In genomic region chr17:17234329-17235185, GRCm38 (mm10) we compare ENCODE assay signal across 8 mouse cellular contexts.
DNase-seq lines count a peak whose midpoint lies in the region; ATAC-seq and TF ChIP-seq lines count a peak whose summit lies in the region.
"Not testable (repeated sequence)": the region's sequence is repeated elsewhere in the genome, so short reads cannot be mapped to it uniquely, and the experiment has no call there.

No protein-coding gene starts in this region.

- peak overlapping the region; percentile 53 for H3K4me2 ChIP-seq in hindbrain, postnatal 0 days (ENCODE audit: low read depth, low read length)

- H3K4me3 ChIP-seq in gastrocnemius, adult 2 months = peak overlapping the region; percentile 86
- H3K4me3 ChIP-seq in hindbrain, postnatal 0 days (ENCODE audit: low read length) = peak overlapping the region; percentile 48
- H3K4me3 ChIP-seq in left cerebral cortex, adult 2 months = peak overlapping the region; percentile 58

- intact Hi-C loops in gastrocnemius, adult 2 months (cut with DNase I) = loop anchor here (5.0 to 10.0 kb wide), 2 partner anchors 60 to 138 kb away; partner anchors contain the start of gene Riok2
- intact Hi-C loops in left cerebral cortex, adult 2 months (cut with DNase I) = loop anchor here (5.0 kb wide), 2 partner anchors 63 to 138 kb away; partner anchors contain the start of gene Riok2

- not testable (repeated sequence) for H3K4me1 ChIP-seq in hindbrain, postnatal 0 days (ENCODE audit: insufficient read depth, low read length)

- not testable (repeated sequence) for H3K9me3 ChIP-seq in hindbrain, postnatal 0 days (ENCODE audit: low read length)

- DNase-seq in ZHBTc4 (ENCODE audit: low read depth, low spot score) = peak; percentile 99
- peak; percentile 91 for DNase-seq in gastrocnemius, adult 2 months
- peak; percentile 98 for DNase-seq in hindbrain, postnatal 0 days (ENCODE audit: low spot score)
- peak; percentile 84 to 90 for DNase-seq in left cerebral cortex, adult 2 months (ENCODE audit: extremely low spot score in 1 of 2, low spot score in 2 of 2)
- DNase-seq in right cerebral cortex, adult 2 months (ENCODE audit: low spot score in 2 of 2) = peak; percentile 92 to 94
- DNase-seq in urinary bladder, postnatal 14 days (ENCODE audit: low spot score) = peak; percentile 89

- peak overlapping the region; percentile 46; the same call in 1 of the 2 replicates for H3K9ac ChIP-seq in hindbrain, postnatal 0 days (replicated peaks; ENCODE audit: low read length)

- WGBS in hindbrain, postnatal 0 days = under 1% methylated on average over 19 of the region's 22 CpGs

- ATAC-seq in common myeloid progenitor, adult 5-6 weeks (replicated peaks; ENCODE audit: low read depth, poor library complexity, severe bottlenecking) = peak; percentile 100
- ATAC-seq in hindbrain, postnatal 0 days = peak; percentile 100
- ATAC-seq in megakaryocyte, adult 5-6 weeks (ENCODE audit: poor library complexity, severe bottlenecking) = peak; percentile 100

- not testable (repeated sequence) for H3K27me3 ChIP-seq in hindbrain, postnatal 0 days (ENCODE audit: insufficient read depth, low read length)

- H3K36me3 ChIP-seq in hindbrain, postnatal 0 days (ENCODE audit: insufficient read depth, low read length) = not testable (repeated sequence)

- TF ChIP-seq CTCF in gastrocnemius, adult 2 months (IDR thresholded peaks at IDR 0.05); hindbrain, postnatal 0 days (IDR thresholded peaks at IDR 0.05; ENCODE audit: low read depth); left cerebral cortex, adult 2 months (IDR thresholded peaks at IDR 0.05): not testable (repeated sequence)

- peak overlapping the region; percentile 90 for H3K27ac ChIP-seq in gastrocnemius, adult 2 months
- H3K27ac ChIP-seq in hindbrain, postnatal 0 days = peak overlapping the region; percentile 82
- peak overlapping the region; percentile 89 for H3K27ac ChIP-seq in left cerebral cortex, adult 2 months

Comparison
In these comparisons a context has a peak if more than half of its experiments do, and no peak if none do; other contexts are left out.
1. Peak in every context shown above with its lines: DNase-seq, ATAC-seq, H3K4me3 ChIP-seq and H3K27ac ChIP-seq.